Comparison of ENCODE assay signal across 10 mouse cellular contexts in the genomic region with DNA sequence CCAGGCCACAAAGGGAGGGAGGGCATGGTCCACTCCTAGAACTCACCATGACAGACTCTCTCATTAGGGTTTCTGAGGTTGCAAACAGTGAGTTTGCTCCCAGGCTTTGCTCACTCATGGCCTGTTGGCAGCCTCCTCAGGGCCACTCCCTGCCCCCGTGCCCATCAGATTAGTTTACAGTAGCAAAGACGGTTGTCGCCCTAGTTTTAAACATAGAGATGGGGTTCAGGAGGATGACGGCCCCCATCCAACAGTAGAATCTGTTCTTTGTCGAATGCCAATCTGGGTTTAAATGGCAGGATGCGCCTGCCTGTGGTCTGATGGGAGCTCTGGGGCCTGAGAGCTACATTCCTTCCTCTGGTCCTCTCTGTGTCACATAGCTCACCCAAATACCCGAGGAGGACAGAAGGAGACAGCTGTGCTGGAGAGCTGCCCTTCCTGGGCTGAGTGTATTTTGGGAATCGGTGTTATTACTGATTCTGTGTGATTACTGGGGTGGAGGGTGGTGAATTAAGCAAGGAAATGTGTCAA. TPM values are rescaled to one million over a fixed set of nuclear protein-coding genes. Genes with fewer than 3 reads are reported as not detected.
DNase-seq lines count a peak whose midpoint lies in the region; ATAC-seq and TF ChIP-seq lines count a peak whose summit lies in the region.
"Had no signal": no experiment of that assay in that cellular context is flagged by ENCODE, and none has a peak within 500 bp of the region (broad histone marks: within the 10 kb centered on the region; RNA-seq: fewer than 3 reads in every experiment).

No protein-coding gene starts in this region.

- H3K4me1 ChIP-seq in forebrain, embryonic 13.5 days = peaks cover 30% of the 10 kb centered on the region
- H3K4me1 ChIP-seq in forebrain, embryonic 11.5 days (replicated peaks; ENCODE audit: control insufficient read depth, insufficient read depth, low read length) = peaks cover 6% of the 10 kb centered on the region
- H3K4me1 ChIP-seq in embryonic facial prominence, embryonic 14.5 days (ENCODE audit: control insufficient read depth, insufficient read depth, low read length) = peaks cover 17% of the 10 kb centered on the region
- H3K4me1 ChIP-seq in midbrain, postnatal 0 days (ENCODE audit: insufficient read depth, low read length) = peaks cover 12% of the 10 kb centered on the region

- peak overlapping the region; percentile 43 for H3K9ac ChIP-seq in forebrain, embryonic 13.5 days
- H3K9ac ChIP-seq in forebrain, embryonic 11.5 days (ENCODE audit: low read length) = no peak overlapping the region; the same call in 1 of the 2 replicates
- H3K9ac ChIP-seq in embryonic facial prominence, embryonic 14.5 days (ENCODE audit: low read depth, low read length) = peak overlapping the region; percentile 16; the same call in 1 of the 2 replicates
- H3K9ac ChIP-seq in midbrain, postnatal 0 days (replicated peaks; ENCODE audit: low read length, poor library complexity, severe bottlenecking) = peak overlapping the region; percentile 48

- no peaks in the 10 kb centered on the region for H3K36me3 ChIP-seq in forebrain, embryonic 13.5 days (ENCODE audit: poor library complexity, severe bottlenecking)
- no peaks in the 10 kb centered on the region for H3K36me3 ChIP-seq in forebrain, embryonic 11.5 days (ENCODE audit: control insufficient read depth, insufficient read depth, low read length)
- no peaks in the 10 kb centered on the region for H3K36me3 ChIP-seq in embryonic facial prominence, embryonic 14.5 days (ENCODE audit: control insufficient read depth, insufficient read depth, low read length)
- peaks cover 8% of the 10 kb centered on the region; the same call in 1 of the 2 replicates for H3K36me3 ChIP-seq in midbrain, postnatal 0 days (ENCODE audit: insufficient read depth, low read length)

- no peaks in the 10 kb centered on the region for H3K9me3 ChIP-seq in forebrain, embryonic 13.5 days (replicated peaks)
- no peaks in the 10 kb centered on the region for H3K9me3 ChIP-seq in forebrain, embryonic 11.5 days (ENCODE audit: control insufficient read depth, low read length)
- H3K9me3 ChIP-seq in embryonic facial prominence, embryonic 14.5 days (ENCODE audit: control insufficient read depth, low read length) = no peaks in the 10 kb centered on the region
- H3K9me3 ChIP-seq in midbrain, postnatal 0 days (ENCODE audit: low read length) = no peaks in the 10 kb centered on the region

- H3K27me3 ChIP-seq in forebrain, embryonic 13.5 days = no peaks in the 10 kb centered on the region
- no peaks in the 10 kb centered on the region for H3K27me3 ChIP-seq in forebrain, embryonic 11.5 days (ENCODE audit: control insufficient read depth, insufficient read depth, low read length)
- peaks cover 6% of the 10 kb centered on the region; the same call in 1 of the 2 replicates for H3K27me3 ChIP-seq in embryonic facial prominence, embryonic 14.5 days (replicated peaks; ENCODE audit: control insufficient read depth, insufficient read depth, low read length)
- H3K27me3 ChIP-seq in midbrain, postnatal 0 days (ENCODE audit: insufficient read depth, low read length) = no peaks in the 10 kb centered on the region

- 74% methylated on average over 8 of the region's 8 CpGs for WGBS in forebrain, embryonic 13.5 days
- WGBS in forebrain, embryonic 11.5 days = 87% methylated on average over 8 of the region's 8 CpGs
- 69% methylated on average over 8 of the region's 8 CpGs for WGBS in embryonic facial prominence, embryonic 14.5 days
- WGBS in midbrain, postnatal 0 days = 52% methylated on average over 8 of the region's 8 CpGs

- no peak for ATAC-seq in forebrain, embryonic 13.5 days
- ATAC-seq in forebrain, embryonic 11.5 days (replicated peaks; ENCODE audit: low FRiP score) = no peak
- ATAC-seq in embryonic facial prominence, embryonic 14.5 days (ENCODE audit: low read depth) = no peak
- no peak for ATAC-seq in midbrain, postnatal 0 days (ENCODE audit: low FRiP score)

- peak overlapping the region; percentile 91 for H3K4me2 ChIP-seq in forebrain, embryonic 13.5 days
- no peak overlapping the region for H3K4me2 ChIP-seq in forebrain, embryonic 11.5 days (ENCODE audit: low read depth, low read length, severe bottlenecking)
- H3K4me2 ChIP-seq in embryonic facial prominence, embryonic 14.5 days (ENCODE audit: low read depth, low read length) = peak overlapping the region; percentile 85
- H3K4me2 ChIP-seq in midbrain, postnatal 0 days (ENCODE audit: low read depth, low read length, poor library complexity, severe bottlenecking) = peak overlapping the region; percentile 55

- peak overlapping the region; percentile 83 for H3K4me3 ChIP-seq in forebrain, embryonic 13.5 days
- no peak overlapping the region for H3K4me3 ChIP-seq in forebrain, embryonic 11.5 days (ENCODE audit: low read depth, low read length)
- 0 out of 2 replicates have a peak overlapping the region, but pooled peaks have one; percentile 3 for H3K4me3 ChIP-seq in embryonic facial prominence, embryonic 14.5 days (ENCODE audit: low read depth, low read length)
- peak overlapping the region; percentile 70; the same call in 1 of the 2 replicates for H3K4me3 ChIP-seq in midbrain, postnatal 0 days (ENCODE audit: low read depth, low read length)

- H3K27ac ChIP-seq in forebrain, embryonic 13.5 days = no peak overlapping the region; the same call in 1 of the 2 replicates
- H3K27ac ChIP-seq in forebrain, embryonic 11.5 days (ENCODE audit: low read depth, low read length) = no peak overlapping the region
- no peak overlapping the region for H3K27ac ChIP-seq in embryonic facial prominence, embryonic 14.5 days (replicated peaks; ENCODE audit: low read depth, low read length)
- no peak overlapping the region for H3K27ac ChIP-seq in midbrain, postnatal 0 days (ENCODE audit: low read depth, low read length)

- no peak for DNase-seq in forebrain, embryonic 11.5 days (ENCODE audit: low spot score)
- peak; percentile 35 for DNase-seq in embryonic facial prominence, embryonic 14.5 days (ENCODE audit: low spot score)
- peak; percentile 23 for DNase-seq in heart, postnatal 25 days (ENCODE audit: low spot score)
- no peak for DNase-seq in midbrain, postnatal 0 days (ENCODE audit: low spot score)
- no peak for DNase-seq in cerebellum, postnatal 36 days
- no peak for DNase-seq in right cerebral cortex, adult 18-20 months
- no peak for DNase-seq in cerebellum, adult 8-10 months
- DNase-seq: left cerebral cortex, postnatal 4 days; thymus, postnatal 4 days had no signal

- intact Hi-C loops in heart, postnatal 25 days (cut with DNase I) = loop anchor here (5.0 kb wide), 1 partner anchor 51 kb away; the partner anchor contains the start of gene Tmem214

- no peak for TF ChIP-seq CTCF in midbrain, postnatal 0 days (IDR thresholded peaks at IDR 0.05)

RNA-seq across cellular contexts. Expression of gene Mapre3, which starts 1.9 kb away (rescaled TPM):
- polyA plus RNA-seq in forebrain, embryonic 13.5 days (2015; fragmentation: Nextera tagmentation; extraction: Ambion mirVana) = 64.1 and 72.9 TPM in 2 replicates
- 37.5 and 39.7 TPM in 2 replicates for polyA plus RNA-seq in forebrain, embryonic 11.5 days (2014; fragmentation: Nextera tagmentation; extraction: Ambion mirVana)
- 31.0 and 37.0 TPM in 2 replicates for polyA plus RNA-seq in embryonic facial prominence, embryonic 14.5 days (2014; fragmentation: Nextera tagmentation; extraction: Ambion mirVana)
- total RNA-seq in heart, postnatal 25 days (2021) = 10 to 100 TPM; 31.1 to 32.4 TPM
- 105 and 112 TPM in 2 replicates for total RNA-seq in midbrain, postnatal 0 days (2014; rRNA removed)
- polyA plus RNA-seq in midbrain, postnatal 0 days (2015; fragmentation: Nextera tagmentation; extraction: Ambion mirVana) = 172 and 175 TPM in 2 replicates

RNA-seq across cellular contexts. Expression of gene Tmem214, which starts 51.5 kb away (rescaled TPM):
- polyA plus RNA-seq in forebrain, embryonic 13.5 days (2015; fragmentation: Nextera tagmentation; extraction: Ambion mirVana) = 44.0 and 46.8 TPM in 2 replicates
- 49.8 and 52.2 TPM in 2 replicates for polyA plus RNA-seq in forebrain, embryonic 11.5 days (2014; fragmentation: Nextera tagmentation; extraction: Ambion mirVana)
- polyA plus RNA-seq in embryonic facial prominence, embryonic 14.5 days (2014; fragmentation: Nextera tagmentation; extraction: Ambion mirVana) = 77.1 and 77.2 TPM in 2 replicates
- 10 to 100 TPM; 36.5 to 39.1 TPM for total RNA-seq in heart, postnatal 25 days (2021)
- total RNA-seq in midbrain, postnatal 0 days (2014; rRNA removed) = 77.5 and 78.3 TPM in 2 replicates
- polyA plus RNA-seq in midbrain, postnatal 0 days (2015; fragmentation: Nextera tagmentation; extraction: Ambion mirVana) = 64.5 and 64.6 TPM in 2 replicates

Comparison
In these comparisons a context has a peak if more than half of its experiments do, and no peak if none do; other contexts are left out.
1. DNase-seq: peak in embryonic facial prominence, embryonic 14.5 days (single experiment) and heart, postnatal 25 days (single experiment); none in forebrain, embryonic 11.5 days (single experiment), midbrain, postnatal 0 days (single experiment), cerebellum, postnatal 36 days (0 of 2), right cerebral cortex, adult 18-20 months (single experiment) and cerebellum, adult 8-10 months (single experiment).